Mouse (Mus musculus) cerebellum, adult 9-10 months (tissue): ENCODE results near the gene Cryge.
"Not testable (repeated sequence)": the region's sequence is repeated elsewhere in the genome, so short reads cannot be mapped to it uniquely, and the experiment has no call there.

Source experiments
- DNase-seq: peaks from one replicate; pipeline ENCODE4 v3.0.0; 2022

The Cryge gene

GRCm38 (mm10) chr1:65050952-65051351 lies at the start of gene Cryge:
Gene Cryge, minus strand, starts transcription at chr1:65051149.
- DNase-seq = not testable (repeated sequence)

GRCm38 (mm10) chr1:65096953-65097352 lies 46.0 kb upstream of the Cryge start:
- DNase-seq = no peak

GRCm38 (mm10) chr1:65091566-65091965 lies 40.6 kb upstream of the Cryge start:
- DNase-seq = no peak

- no peak for DNase-seq
Observed at GRCm38 (mm10) chr1:65090370-65090769, 39.4 kb upstream of the Cryge start.

GRCm38 (mm10) chr1:65088567-65089356 lies 37.8 kb upstream of the Cryge start:
- DNase-seq = no peak

- DNase-seq = no peak
Observed at GRCm38 (mm10) chr1:65082188-65082587, 31.2 kb upstream of the Cryge start, which contains the start of gene Crygb. Gene Crygb, minus strand, starts transcription at chr1:65082288.

- DNase-seq = no peak
Observed at GRCm38 (mm10) chr1:65075607-65076006, 24.7 kb upstream of the Cryge start.

- DNase-seq = no peak
Observed at GRCm38 (mm10) chr1:65073589-65073988, 22.6 kb upstream of the Cryge start, which contains the start of gene Crygc. Gene Crygc, minus strand, starts transcription at chr1:65073689.

- DNase-seq = no peak
Observed at GRCm38 (mm10) chr1:65067842-65068241, 16.9 kb upstream of the Cryge start.

GRCm38 (mm10) chr1:65064201-65064600 lies 13.3 kb upstream of the Cryge start:
- DNase-seq = no peak

- no peak for DNase-seq
Observed at GRCm38 (mm10) chr1:65063352-65063751, 12.4 kb upstream of the Cryge start, which contains the start of gene Crygd. Gene Crygd, minus strand, starts transcription at chr1:65063452.

- no peak for DNase-seq
Observed at GRCm38 (mm10) chr1:65052140-65052539, 1.2 kb upstream of the Cryge start.

- DNase-seq = no peak
Observed at GRCm38 (mm10) chr1:65051696-65052095, 747 bp upstream of the Cryge start.

GRCm38 (mm10) chr1:65048781-65049180 lies 2.2 kb downstream of the Cryge start:
- peak; percentile 1 for DNase-seq

- peak; percentile 24 for DNase-seq
Observed at GRCm38 (mm10) chr1:65046401-65047109, 4.4 kb downstream of the Cryge start.

GRCm38 (mm10) chr1:65043433-65043832 lies 7.5 kb downstream of the Cryge start:
- no peak for DNase-seq

GRCm38 (mm10) chr1:65041837-65042236 lies 9.1 kb downstream of the Cryge start:
- no peak for DNase-seq

GRCm38 (mm10) chr1:65040806-65041205 lies 10.1 kb downstream of the Cryge start:
- DNase-seq = no peak

- DNase-seq = no peak
Observed at GRCm38 (mm10) chr1:65039679-65040078, 11.3 kb downstream of the Cryge start.

GRCm38 (mm10) chr1:65037542-65037941 lies 13.4 kb downstream of the Cryge start:
- no peak for DNase-seq

- DNase-seq = no peak
Observed at GRCm38 (mm10) chr1:65035513-65035912, 15.4 kb downstream of the Cryge start.

GRCm38 (mm10) chr1:65032641-65033040 lies 18.3 kb downstream of the Cryge start, which contains the start of gene Akr1cl:
Gene Akr1cl, minus strand, starts transcription at chr1:65032759.
- no peak for DNase-seq

GRCm38 (mm10) chr1:65028206-65028605 lies 22.7 kb downstream of the Cryge start:
- no peak for DNase-seq

- no peak for DNase-seq
Observed at GRCm38 (mm10) chr1:65012726-65013125, 38.2 kb downstream of the Cryge start.
